Mouse (Mus musculus) hindbrain, embryonic 11.5 days (tissue): ENCODE measurements around the gene Myl10. TPM values are rescaled to one million over a fixed set of nuclear protein-coding genes. Genes with fewer than 3 reads are reported as not detected.

Experiments used
- ATAC-seq: fragments of 200-750 bp; cut with Nextera tagmentation; 2 replicates; pipeline ENCODE4 v1.8.0; 2017; ENCODE audit warnings: mild to moderate bottlenecking, moderate TSS enrichment, moderate library complexity; ENCODE audit not compliant: low FRiP score
- DNase-seq: peaks from one replicate; pipeline ENCODE4 v3.0.0-alpha.2; 2015; ENCODE audit warnings: low spot score
- H3K27ac ChIP-seq: fragments of 300-500 bp; sonication (generic); 2 replicates; pipeline ENCODE4 v1.5.1; 2014; ENCODE audit warnings: mild to moderate bottlenecking, low read depth, low read length
- H3K27me3 ChIP-seq: fragments of 300-500 bp; sonication (generic); 2 replicates; pipeline ENCODE4 v1.6.1; 2014; ENCODE audit warnings: mild to moderate bottlenecking, low read length, moderate library complexity, mixed read lengths; ENCODE audit not compliant: control insufficient read depth, insufficient read depth
- H3K36me3 ChIP-seq: fragments of 300-500 bp; sonication (generic); 2 replicates; pipeline ENCODE4 v1.6.1; 2014; ENCODE audit warnings: mild to moderate bottlenecking, low read length, moderate library complexity, mixed read lengths; ENCODE audit not compliant: control insufficient read depth, insufficient read depth
- H3K4me1 ChIP-seq: fragments of 300-500 bp; sonication (generic); replicated peaks from 2 replicates; pipeline ENCODE4 v1.6.1; 2014; ENCODE audit warnings: low read length, mixed read lengths; ENCODE audit not compliant: control insufficient read depth, insufficient read depth
- H3K4me2 ChIP-seq: fragments of 300-500 bp; sonication (generic); replicated peaks from 2 replicates; pipeline ENCODE4 v1.6.1; 2014; ENCODE audit warnings: mild to moderate bottlenecking, low read depth, low read length
- H3K4me3 ChIP-seq: fragments of 300-500 bp; sonication (generic); 2 replicates; pipeline ENCODE4 v1.5.1; 2014; ENCODE audit warnings: low read depth, low read length
- H3K9ac ChIP-seq: fragments of 300-500 bp; sonication (generic); 2 replicates; pipeline ENCODE4 v1.6.1; 2014; ENCODE audit warnings: low read depth, low read length
- H3K9me3 ChIP-seq: fragments of 300-500 bp; sonication (generic); 2 replicates; pipeline ENCODE4 v1.6.1; 2016; ENCODE audit warnings: low read length; ENCODE audit not compliant: control insufficient read depth
- WGBS: fragments of 180-500 bp; shearing (Covaris S2); extraction: QIAGEN DNeasy Blood & Tissue Kit; methylation state at CpG from one replicate; pipeline ENCODE4 v1.1.7; 2014; 5-methylcytosine and 5-hydroxymethylcytosine counted together
- polyA plus RNA-seq: library from polyadenylated mRNA; unstranded; fragments of >200 nt; fragmentation: Nextera tagmentation; extraction: Ambion mirVana; gene quantifications from 2 replicates; pipeline ENCODE4 v1.2.1, GENCODE M21; 2014

Myl10 gene
- polyA plus RNA-seq, 1 experiment from 2014 or later: not detected

DNA sequence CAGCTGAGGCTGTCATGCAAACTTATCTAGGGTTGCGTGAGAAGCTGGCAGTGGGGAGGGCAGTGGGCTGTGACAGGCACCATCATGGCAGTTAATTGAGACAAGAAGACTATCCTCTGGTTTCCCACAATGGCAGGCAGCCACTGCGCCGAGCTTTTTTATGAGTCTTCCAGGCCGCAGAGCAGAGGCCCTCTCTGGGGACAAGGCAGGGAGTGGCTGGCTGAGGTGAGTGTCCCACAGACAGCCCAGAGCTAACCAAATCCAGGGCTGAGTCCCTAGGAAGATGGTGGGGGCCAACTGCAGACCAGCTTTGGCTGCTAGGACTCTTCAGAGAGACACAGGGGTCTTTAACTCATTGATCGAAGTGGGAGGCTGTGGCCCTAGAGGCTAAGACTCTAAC, 3.6 kb downstream of the Myl10 start:
- no peak overlapping the region for H3K4me2 ChIP-seq
- no peaks in the 10 kb centered on the region for H3K9me3 ChIP-seq
- H3K9ac ChIP-seq: no peak overlapping the region
- H3K4me1 ChIP-seq: no peaks in the 10 kb centered on the region
- 87% methylated on average over 5 of the region's 5 CpGs for WGBS
- DNase-seq: no peak
- no peaks in the 10 kb centered on the region for H3K27me3 ChIP-seq
- H3K36me3 ChIP-seq: no peaks in the 10 kb centered on the region
- H3K27ac ChIP-seq: no peak overlapping the region
- no peak overlapping the region for H3K4me3 ChIP-seq
- ATAC-seq: no peak

DNA sequence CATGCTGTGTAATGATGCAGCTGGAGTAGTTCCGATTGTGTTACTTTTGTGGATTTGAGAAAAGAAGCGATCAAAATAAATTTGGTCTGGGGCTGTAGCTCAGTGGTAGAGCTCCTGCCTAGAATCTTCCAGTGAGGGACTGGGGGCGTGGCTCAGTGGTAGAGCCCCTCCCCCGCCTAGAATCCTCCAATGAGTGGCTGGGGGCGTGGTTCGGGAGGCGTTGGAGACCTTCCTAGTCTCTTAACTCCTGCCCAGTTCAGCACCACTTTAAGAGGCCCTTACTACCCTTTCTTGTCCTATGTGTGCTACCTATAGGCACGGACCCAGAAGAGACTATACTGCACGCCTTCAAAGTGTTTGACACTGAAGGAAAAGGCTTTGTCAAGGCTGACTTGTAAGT, 4.7 kb downstream of the Myl10 start:
- no peaks in the 10 kb centered on the region for H3K36me3 ChIP-seq
- no peaks in the 10 kb centered on the region for H3K4me1 ChIP-seq
- H3K27me3 ChIP-seq: no peaks in the 10 kb centered on the region
- ATAC-seq: no peak
- WGBS: 76% methylated on average over 9 of the region's 9 CpGs
- H3K9me3 ChIP-seq: no peaks in the 10 kb centered on the region
- H3K27ac ChIP-seq: no peak overlapping the region
- no peak for DNase-seq
- no peak overlapping the region for H3K4me2 ChIP-seq
- H3K9ac ChIP-seq: no peak overlapping the region
- no peak overlapping the region for H3K4me3 ChIP-seq

DNA sequence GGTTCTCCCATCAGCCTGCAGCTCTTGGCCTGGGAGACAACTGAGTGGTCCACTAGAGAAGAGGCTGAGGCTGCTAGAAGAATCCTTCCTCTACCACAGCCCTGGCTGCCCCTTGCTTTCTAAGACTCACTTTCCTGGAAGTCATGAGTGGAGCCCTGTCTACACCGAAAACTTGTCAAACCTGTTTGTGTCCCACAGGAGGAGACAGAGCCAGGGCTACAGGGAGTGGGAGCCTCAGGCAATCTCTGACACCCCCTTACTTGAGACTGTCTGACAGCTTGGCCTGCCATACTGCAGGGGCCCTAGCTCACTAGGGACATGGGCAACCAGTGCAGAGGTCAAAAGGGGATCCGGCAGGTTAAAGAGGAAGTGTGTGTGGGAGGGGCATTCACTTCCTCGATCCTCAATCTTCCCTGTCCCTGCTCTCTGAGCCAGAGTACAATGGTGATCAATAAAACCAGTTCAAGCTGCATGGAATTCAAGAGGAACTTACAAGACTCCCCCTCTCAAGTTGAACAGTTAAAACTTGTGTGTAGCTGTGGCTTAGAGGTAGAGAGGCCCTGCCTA, 9.3 kb downstream of the Myl10 start:
- Histone ChIP-seq H3K4me2 (no peak overlapping the region), H3K4me3 (no peak overlapping the region), H3K27ac (no peak overlapping the region), H3K36me3 (no peaks in the 10 kb centered on the region), H3K9ac (no peak overlapping the region), H3K4me1 (no peaks in the 10 kb centered on the region), H3K27me3 (no peaks in the 10 kb centered on the region), H3K9me3 (no peaks in the 10 kb centered on the region)
- DNase-seq: no peak
- WGBS: 71% methylated on average over 3 of the region's 3 CpGs
- ATAC-seq: no peak

GRCm38 (mm10) chr5:136703751-136704150, 10.8 kb downstream of the Myl10 start:
- Histone ChIP-seq H3K27ac (no peak overlapping the region), H3K36me3 (no peaks in the 10 kb centered on the region), H3K4me1 (no peaks in the 10 kb centered on the region), H3K9ac (no peak overlapping the region), H3K9me3 (no peaks in the 10 kb centered on the region), H3K27me3 (no peaks in the 10 kb centered on the region), H3K4me3 (no peak overlapping the region), H3K4me2 (no peak overlapping the region)
- ATAC-seq: no peak
- 40% methylated on average over 3 of the region's 3 CpGs for WGBS
- DNase-seq: peak; percentile 68

- Histone ChIP-seq H3K4me1 (no peaks in the 10 kb centered on the region), H3K27ac (no peak overlapping the region)
- 83% methylated on average over 8 of the region's 8 CpGs for WGBS
Observed at GRCm38 (mm10) chr5:136704151-136704550, 11.2 kb downstream of the Myl10 start.

DNA sequence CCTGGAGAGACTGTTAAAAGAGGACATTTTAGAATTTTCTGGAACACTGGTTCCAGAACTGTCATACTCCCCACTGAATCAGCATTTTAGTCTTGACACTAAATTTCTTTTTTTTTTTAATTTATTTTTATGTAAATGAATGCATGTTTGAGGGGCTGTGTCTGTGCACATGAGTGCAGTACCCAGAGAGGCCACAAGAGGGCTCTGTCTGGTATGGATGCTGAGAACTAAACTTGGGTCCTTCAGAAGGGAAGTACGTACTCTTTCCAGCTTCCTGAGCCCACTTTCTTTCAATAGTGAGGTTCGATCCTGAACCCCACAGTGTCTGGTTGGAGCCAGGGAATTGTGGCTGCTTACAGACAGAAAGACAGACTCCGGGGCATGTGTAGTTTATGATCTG, 12.6 kb downstream of the Myl10 start:
- DNase-seq: peak; percentile 33
- WGBS: 96% methylated on average over 3 of the region's 3 CpGs
- no peak for ATAC-seq

More at GRCm38 (mm10) chr5:136704151-136704550, 11.2 kb downstream of the Myl10 start:
- H3K4me2 ChIP-seq: no peak overlapping the region
- no peak overlapping the region for H3K4me3 ChIP-seq
- no peaks in the 10 kb centered on the region for H3K9me3 ChIP-seq
- H3K9ac ChIP-seq: no peak overlapping the region
- ATAC-seq: no peak
- no peak for DNase-seq
- no peaks in the 10 kb centered on the region for H3K27me3 ChIP-seq
- no peaks in the 10 kb centered on the region for H3K36me3 ChIP-seq

DNA sequence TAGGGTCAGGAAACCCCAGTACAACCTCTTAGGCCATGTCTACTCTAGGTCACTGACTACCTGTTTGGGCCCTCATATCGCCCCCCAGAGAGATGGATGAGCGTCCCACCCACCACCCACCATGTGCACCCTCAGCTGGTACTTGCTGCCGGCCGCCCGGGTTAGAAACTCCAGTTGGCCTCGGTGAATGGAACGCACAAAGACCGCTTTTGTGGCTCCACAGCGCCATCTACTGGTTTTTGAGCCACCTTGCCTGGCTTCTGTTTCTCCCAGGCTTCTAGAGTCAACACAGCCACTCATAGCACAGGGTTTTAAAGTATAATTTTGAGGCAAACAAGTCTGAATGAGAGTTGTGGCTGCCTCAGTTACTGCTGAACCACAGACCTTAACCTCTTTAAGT, 13.9 kb downstream of the Myl10 start:
- DNase-seq (peak; percentile 92), ATAC-seq (no peak)
- H3K27ac ChIP-seq: no peak overlapping the region
- no peaks in the 10 kb centered on the region for H3K4me1 ChIP-seq
- H3K27me3 ChIP-seq: no peaks in the 10 kb centered on the region
- H3K9me3 ChIP-seq: no peaks in the 10 kb centered on the region
- H3K36me3 ChIP-seq: no peaks in the 10 kb centered on the region
- H3K4me3 ChIP-seq: no peak overlapping the region
- H3K9ac ChIP-seq: no peak overlapping the region
- WGBS: 2% methylated on average over 9 of the region's 9 CpGs
- H3K4me2 ChIP-seq: no peak overlapping the region

More for the DNA sequence above, 12.6 kb downstream of the Myl10 start:
- Histone ChIP-seq H3K36me3 (no peaks in the 10 kb centered on the region), H3K4me2 (no peak overlapping the region), H3K27me3 (no peaks in the 10 kb centered on the region), H3K4me1 (no peaks in the 10 kb centered on the region), H3K9me3 (no peaks in the 10 kb centered on the region), H3K27ac (no peak overlapping the region), H3K9ac (no peak overlapping the region), H3K4me3 (no peak overlapping the region)

GRCm38 (mm10) chr5:136708116-136708515, 15.2 kb downstream of the Myl10 start:
- H3K27ac ChIP-seq: no peak overlapping the region
- ATAC-seq (no peak), DNase-seq (no peak)
- H3K27me3 ChIP-seq: no peaks in the 10 kb centered on the region
- WGBS: 84% methylated on average over 12 of the region's 12 CpGs
- no peak overlapping the region for H3K4me3 ChIP-seq
- no peaks in the 10 kb centered on the region for H3K9me3 ChIP-seq
- no peak overlapping the region for H3K9ac ChIP-seq
- no peak overlapping the region for H3K4me2 ChIP-seq
- no peaks in the 10 kb centered on the region for H3K36me3 ChIP-seq
- H3K4me1 ChIP-seq: no peaks in the 10 kb centered on the region

GRCm38 (mm10) chr5:136710742-136711141, 17.8 kb downstream of the Myl10 start:
- WGBS: 57% methylated on average over 4 of the region's 4 CpGs
- ATAC-seq (no peak), DNase-seq (no peak)
- no peak overlapping the region for H3K9ac ChIP-seq
- H3K27ac ChIP-seq: no peak overlapping the region
- no peak overlapping the region for H3K4me3 ChIP-seq
- H3K9me3 ChIP-seq: no peaks in the 10 kb centered on the region
- H3K4me2 ChIP-seq: no peak overlapping the region
- no peaks in the 10 kb centered on the region for H3K36me3 ChIP-seq
- H3K27me3 ChIP-seq: no peaks in the 10 kb centered on the region
- no peaks in the 10 kb centered on the region for H3K4me1 ChIP-seq
